Mouse (Mus musculus) embryo, embryonic 10.5 days (tissue): ENCODE results near the gene Grm1.

ENCODE experiments used
- DNase-seq: peaks from one replicate; pipeline ENCODE4 v3.0.0-alpha.2; 2015; ENCODE audit warnings: low spot score

Gene Grm1

DNA sequence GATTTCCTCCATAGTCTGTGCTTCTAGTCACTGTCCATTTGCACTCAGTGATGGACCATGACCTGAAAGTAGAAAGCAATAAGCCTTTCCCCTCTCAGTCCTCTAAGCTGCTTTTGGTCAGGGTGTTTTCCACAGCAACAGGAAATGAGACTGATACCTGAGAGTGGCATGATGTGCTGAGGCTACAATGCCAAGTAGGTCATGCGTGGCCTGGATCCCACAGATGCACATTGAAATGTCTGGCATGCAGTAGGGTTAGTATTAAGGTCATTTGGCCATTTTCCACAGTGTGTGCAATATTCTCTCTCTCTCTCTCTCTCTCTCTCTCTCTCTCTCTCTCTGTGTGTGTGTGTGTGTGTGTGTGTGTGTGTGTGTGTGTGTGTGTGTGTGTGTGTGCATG is 254.8 kb downstream of the Grm1 start:
- DNase-seq = no peak

DNA sequence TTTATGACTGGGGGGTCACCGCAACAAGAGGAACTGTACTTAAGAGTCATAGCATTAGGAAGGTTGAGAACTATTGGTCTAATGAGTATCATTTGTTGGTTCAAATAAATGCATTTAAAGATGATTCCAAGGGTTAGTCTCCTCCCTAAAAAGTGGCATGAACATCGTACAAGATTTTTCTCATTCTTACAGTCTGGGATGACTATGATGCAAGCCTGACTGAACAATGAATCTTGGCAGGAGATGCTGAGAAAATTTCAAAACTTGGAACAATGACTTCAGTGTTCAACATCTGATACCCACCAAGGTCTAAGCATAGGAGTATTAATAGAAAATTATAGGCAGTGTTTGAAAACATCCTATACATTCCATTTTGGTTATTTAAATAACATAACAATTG is 264.1 kb downstream of the Grm1 start:
- DNase-seq = no peak

DNA sequence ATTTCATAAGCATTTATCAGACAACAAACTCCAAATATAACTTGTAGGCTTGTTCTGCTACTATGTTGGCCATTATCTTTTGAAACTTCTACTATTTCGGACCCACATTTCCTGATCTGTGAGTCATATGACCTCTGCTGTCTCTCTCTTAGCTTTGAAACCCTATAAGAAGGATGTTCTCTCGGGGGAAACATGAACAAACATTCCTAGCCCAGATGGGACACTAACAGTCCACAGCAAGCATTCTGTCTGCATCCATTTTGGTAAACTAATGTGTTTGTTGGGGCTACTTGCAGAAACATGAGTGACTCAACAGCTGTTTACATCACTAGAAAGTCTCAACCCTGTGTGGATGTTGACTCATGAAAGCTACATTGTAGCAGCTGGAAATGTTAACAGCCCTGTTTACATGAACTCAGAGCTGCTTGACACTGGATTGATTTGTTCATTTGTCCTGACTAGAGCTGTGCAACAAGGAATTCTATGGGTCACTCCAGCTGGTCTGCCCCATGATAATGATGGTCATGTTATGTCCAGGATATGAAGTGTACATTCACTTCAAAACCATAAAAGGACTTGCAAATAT is 267.4 kb downstream of the Grm1 start:
- no peak for DNase-seq

DNA sequence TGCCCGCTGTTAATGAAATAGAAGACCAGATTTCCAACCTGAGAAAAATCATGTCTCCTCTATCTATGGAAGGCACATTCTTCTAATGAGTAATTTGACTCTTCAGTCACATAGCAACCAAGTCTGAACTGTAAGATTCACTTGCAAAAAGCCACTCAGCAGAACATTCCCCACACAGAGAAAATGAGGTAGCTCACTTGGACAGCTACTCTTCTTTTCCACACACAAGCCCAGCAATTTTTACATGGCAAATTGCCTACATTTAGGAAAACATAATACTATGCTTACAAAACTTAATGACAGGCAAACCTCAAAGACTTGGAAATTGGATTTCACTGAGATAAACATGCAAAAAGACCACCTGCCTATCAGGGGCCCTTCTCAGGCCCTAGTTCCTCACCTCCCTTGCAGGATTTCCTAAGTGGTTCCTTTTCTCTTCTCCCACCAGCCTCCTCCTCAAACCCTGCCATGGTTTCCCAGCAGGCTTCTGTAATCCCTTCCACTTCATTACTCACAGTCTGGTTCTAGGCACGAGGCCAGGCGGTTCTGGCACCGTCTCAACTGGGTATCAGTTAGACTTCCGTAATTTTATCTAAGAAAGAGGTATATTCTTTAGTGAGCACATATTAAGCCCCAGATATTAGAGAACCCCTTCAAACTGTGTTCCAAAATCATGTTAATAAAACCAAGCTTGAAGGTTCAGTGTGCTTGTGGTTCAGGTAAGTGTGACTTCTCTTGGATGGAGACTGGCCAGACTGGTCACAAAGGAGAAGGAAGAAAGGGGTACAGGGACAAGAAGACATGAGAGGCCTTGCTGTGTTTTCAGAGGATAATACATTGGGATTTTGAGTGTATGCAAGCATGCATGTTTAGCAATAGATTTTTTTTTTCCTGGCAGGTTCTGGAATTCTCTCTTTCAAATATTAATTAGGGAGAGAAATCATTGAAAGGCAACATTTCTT is 269.1 kb downstream of the Grm1 start:
- no peak for DNase-seq

DNA sequence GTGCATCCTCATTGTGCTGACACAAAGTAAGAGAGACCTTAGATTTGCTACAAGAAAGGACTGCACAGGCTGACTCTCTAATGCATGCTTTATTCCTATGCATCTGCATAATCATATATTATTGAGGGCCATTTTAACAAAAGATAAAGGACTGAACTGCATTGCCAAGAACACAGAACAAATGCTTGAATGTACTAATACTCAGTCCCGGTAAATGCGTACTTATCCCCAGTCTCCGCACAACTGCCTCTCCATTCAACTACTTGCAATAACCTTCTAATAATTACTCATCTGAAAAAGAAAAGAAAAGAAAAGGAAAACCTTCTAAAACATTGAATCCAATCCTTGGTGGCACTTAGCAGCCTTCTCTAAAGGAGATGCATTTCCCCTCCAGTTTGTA is 272.4 kb downstream of the Grm1 start:
- DNase-seq = no peak

DNA sequence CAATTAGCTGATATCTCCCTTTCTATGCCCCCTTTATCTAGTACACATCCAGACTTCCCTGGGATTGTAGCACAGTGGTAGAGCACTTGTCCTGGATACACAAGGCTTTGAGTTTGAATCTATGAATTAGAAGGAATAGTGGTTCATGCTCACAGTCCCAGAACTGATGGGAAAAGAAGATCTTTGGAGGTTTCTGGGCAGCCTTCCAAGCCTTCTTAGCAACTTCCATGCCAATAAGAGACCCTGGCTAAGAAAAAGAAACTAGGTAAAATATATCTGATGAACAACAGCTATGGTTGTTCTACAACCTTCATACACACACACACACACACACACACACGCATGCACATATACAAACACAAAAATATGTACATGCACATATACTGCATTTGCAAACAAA is 286.8 kb downstream of the Grm1 start:
- no peak for DNase-seq

DNA sequence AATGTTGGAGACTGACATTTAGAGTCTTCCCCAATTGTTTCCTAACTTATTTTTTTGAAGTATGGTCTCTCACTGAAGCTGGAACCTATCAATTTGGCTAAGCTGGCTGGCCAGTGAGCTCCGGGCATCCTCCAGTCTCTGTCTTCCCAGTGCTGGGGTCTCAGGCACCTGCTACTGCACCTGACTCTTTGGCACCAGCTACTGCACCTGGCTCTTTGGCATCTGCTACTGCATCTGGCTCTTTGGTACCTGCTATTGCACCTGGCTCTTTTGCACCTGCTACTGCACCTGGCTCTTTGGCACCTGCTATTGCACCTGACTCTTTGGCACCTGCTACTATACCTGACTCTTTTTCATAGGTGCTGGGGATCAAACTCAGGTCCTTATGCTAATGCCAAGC is 291.7 kb downstream of the Grm1 start:
- no peak for DNase-seq

DNA sequence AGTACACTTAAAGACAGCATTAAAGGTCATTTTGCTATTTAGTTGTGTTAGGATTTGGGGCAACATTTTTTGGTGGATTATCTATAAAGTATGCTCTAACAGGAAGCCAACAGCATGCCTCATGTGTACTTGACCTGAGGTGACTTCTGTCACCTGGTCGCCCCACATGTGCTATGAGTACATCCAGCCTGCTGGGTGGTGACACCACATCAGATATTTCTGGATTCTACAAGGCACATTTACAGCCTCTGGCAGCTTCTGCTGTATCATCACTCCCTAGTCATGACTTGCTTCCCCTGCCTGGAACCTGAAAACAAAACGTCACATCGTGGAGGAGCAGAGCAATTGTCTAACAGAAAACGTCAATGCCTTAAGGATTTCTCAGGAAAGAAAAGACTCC is 292.2 kb downstream of the Grm1 start:
- no peak for DNase-seq

DNA sequence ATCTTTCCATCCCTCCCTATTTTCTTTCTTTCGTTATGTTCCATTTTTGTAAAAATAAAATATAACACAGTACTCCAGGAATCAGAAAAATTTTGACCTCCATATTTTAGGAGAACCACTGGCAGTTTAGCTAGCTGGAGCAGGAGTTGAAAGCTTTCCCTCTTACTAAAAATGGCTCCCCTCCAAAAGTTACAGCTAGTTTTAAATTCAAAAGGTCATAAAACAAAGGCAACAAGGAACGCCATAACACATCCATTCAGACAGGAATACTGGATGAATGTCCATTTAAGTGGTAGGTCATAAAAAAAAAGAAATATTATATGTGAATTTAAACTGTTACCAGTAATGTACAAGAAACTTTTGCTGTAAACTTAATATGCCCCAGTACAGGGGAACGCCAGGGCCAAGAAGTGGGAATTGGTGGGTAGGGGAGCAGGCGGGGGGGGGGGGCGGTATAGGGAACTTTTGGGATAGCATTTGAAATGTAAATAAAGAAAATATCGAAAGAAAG is 294.2 kb downstream of the Grm1 start:
- no peak for DNase-seq

DNA sequence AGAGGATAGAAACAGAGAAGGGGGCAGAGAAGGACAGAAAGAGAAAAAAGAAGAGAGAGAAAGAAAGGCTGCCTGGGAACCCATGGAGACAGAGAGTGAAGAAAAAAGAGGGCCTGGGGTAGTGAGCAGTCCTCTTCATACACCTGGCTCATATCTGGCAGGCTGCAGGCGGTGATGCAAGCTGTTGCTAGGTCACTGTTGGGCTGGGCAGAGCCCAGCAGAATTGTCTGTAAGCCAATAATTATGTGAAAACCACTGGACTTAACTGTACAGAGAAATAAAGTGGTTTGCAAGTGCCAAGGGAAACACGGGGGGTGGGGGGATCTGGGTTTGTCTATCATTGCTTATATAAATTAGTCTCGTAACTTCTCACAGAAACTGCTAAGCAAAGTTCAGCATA is 297.0 kb downstream of the Grm1 start:
- DNase-seq = no peak

DNA sequence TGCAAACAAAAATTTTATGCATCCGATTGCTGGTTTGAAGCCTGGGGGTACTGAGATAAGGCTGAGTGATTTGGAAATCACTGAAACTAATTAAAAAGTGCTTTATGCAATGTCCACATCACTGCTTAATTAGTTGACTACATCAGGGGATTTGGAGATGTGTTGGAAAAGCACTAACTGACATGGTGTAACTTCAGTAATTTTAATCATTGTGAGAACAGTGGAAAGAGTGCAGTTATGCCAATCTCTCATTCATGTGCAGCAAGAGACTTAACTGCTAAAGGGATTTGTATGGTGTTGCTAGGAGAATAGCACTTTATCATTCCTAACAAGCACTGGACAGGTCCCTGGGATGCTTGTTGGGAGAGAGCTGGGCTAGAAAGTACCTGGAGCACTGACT is 307.3 kb downstream of the Grm1 start:
- no peak for DNase-seq

DNA sequence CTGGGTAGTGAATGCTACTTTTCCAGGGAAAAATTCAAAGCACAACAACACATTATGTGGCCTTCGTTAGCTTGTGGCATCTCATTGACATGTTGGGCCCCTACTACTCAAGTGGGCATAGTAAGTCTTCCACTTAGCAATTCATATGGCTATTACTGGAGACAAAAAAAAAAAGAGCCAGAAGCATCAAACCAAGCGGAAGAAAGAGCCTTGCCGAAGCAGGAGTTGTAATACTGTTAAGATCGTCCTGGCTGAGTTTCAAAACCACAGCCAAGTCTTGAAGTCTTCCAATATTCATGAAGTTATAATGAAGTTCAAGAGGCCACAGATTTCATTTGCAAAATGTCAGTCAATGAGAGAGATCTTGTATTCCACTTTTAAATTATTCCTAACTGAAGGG is 319.1 kb downstream of the Grm1 start:
- no peak for DNase-seq

DNA sequence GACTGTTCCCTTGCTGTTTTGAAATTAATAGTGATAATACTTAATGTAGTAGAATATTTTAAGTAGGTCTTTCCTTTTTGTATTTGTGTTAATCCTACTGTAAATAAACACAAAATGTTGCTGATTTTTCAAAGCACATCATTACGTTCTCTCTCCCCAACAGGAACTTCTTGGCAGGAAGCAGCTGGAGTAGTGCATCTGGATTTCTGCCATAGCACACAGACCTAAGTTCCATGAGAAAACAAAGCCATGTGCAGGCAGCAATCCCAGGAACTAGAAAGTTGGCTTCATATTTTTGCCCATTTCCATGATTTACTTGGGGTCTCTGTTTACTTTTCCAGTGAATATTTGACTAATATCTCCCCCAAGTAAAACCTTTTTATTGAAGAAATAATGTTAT is 320.9 kb downstream of the Grm1 start:
- no peak for DNase-seq

DNA sequence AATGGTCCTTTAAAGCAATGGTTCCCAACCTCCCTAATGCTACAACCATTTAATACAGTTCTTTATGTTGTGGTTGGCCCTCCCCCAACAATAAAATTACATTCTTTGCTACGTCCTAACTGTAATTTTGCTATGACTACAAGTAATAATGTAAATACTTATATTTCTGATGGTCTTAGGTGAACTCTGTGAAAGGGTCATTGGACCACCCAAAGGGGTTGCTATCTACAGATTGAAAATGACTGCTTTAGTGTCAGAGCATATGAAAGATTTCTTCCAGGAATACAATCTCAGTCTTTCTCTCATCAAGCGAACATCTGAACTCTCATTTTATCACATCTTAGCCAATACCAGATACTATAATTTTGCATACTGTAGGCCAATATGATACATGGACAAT is 321.4 kb downstream of the Grm1 start:
- no peak for DNase-seq

DNA sequence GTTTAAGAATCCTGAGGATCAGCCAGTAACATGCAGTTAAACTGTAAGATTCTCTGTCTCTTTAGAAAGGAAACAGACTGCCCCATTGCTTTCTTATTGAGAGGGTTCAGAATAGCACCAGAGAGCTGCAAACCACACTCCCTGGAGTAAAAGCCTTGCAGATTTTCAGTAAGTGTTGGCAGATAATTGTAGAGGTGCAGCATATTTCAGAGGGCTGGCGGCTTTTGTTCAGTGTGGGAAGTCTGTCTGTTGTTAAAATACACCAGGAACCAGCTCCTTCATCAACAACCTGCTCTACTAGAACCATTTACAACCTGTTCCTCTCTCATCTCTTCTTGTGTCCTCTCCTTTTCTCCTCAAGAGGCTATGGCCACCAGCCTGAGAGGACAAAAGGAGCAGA is 331.1 kb downstream of the Grm1 start:
- no peak for DNase-seq

DNA sequence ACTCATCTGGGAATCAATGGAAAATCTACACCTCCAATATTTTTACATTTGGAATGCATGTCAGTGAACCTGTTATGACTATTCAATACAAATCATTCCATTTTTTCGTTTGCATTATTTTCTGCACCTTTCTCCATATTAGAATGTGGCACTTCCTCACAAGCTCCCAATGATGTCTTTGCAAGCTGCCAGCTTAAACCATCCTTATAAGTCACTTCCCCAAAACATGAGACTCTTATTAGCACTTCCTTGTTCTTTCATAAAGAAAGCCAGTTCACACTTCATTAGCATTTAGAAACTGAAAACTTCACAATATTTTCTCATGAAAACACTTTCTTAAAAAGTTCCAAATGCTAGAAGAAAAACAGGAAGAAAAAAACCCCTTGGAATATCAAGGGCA is 338.1 kb downstream of the Grm1 start:
- DNase-seq = no peak

DNA sequence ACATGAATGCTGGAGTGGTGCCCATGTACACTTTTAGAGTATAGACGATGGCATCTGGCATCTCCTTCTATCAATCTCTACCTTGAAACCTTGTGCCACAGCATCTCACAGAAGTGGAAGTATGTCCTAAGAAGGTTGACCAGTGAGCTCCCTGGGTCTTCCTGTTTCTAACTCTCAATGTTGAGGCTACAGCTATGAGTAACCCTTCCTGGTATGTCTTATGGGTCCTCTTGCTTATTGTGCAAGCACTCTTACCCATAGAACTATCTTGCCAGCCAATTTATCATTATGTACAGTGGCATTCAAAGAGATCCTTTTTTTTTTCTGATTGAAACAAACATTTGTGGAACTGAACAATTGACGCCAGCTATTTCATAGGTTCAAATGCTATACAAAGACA is 340.0 kb downstream of the Grm1 start:
- no peak for DNase-seq

DNA sequence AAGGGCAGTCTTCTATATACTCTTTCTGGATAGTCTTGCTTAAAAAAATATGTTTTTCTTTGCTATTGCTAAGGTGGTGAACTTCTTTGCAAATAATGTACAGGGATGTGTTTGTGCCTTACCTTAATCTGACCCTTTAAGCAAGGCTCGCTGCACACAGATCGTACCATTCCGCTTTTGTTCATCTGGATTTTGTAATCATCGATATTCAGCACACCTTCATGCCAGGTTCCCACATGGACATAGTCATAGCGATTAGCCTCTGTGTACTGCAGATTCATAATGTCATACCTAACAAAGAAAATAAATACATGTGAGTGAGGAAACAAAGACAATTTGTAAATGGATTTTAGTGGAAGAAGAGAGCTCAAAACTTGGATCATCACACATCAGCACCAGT is 340.8 kb downstream of the Grm1 start:
- no peak for DNase-seq

DNA sequence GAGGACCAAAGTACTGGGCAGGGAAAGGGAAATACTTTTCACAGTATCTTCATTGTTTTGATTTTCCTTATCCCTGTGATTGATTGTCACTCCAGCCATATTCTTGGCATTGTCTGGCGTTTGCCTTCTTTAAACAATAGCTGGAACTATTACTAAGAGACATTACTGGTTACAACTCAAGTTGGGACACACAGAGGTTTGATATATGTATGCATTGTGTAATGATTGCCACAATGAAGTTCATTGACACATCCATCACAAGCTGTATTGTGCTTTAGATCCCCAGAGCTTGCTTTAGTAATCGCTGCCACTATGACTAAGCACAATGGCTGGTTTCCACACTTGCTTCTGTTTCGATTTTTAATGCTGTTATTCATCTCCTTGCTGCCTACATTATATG is 341.4 kb downstream of the Grm1 start:
- no peak for DNase-seq

DNA sequence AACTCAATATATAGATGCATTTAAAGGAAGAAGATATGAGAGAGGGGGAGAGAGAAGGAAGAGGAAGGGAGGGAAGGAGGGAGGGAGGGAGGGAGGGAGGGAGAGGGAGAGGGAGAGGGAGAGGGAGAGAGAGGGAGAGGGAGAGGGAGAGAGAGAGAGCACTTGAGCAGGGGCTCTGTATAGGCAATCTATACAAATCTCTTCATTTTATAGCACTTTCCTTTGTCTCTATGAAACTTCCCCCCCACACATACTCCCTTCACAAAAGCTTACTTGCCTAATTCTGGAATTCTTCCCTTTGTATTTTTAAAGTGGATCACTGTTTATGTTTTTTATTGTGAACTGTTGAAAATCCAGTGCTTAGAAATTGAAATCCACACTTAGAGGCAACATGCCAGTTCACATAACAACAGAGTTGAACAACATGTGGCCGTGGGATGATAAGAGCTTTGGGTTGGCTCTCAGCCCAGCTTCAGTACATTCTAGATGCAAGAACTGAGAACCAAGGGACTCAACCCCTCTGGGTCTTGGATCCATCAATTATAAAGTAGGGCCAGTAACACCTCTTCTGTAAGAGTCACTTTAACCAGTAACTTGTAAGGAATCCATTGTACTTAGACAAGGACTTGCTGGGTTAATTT is 345.0 kb downstream of the Grm1 start:
- DNase-seq = no peak

DNA sequence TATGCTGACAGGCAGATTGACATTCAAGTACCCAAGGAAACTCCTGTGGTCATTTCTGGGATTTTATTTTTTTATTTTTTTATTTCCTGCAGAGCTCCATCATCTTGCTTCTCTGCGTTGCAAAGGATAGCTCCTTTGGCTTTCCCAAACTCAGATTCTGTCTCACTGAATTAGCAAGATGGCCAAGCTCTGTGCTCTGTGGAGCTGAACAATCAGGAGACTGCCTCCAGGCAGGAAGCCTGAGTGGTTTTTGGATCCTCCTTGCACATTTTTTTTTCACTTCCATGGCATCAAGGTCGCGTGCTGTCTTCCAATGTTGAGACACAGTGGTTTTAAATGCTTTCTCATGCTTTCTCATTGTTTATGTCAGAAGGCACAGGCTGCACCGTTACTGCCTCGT is 347.6 kb downstream of the Grm1 start:
- DNase-seq = no peak

DNA sequence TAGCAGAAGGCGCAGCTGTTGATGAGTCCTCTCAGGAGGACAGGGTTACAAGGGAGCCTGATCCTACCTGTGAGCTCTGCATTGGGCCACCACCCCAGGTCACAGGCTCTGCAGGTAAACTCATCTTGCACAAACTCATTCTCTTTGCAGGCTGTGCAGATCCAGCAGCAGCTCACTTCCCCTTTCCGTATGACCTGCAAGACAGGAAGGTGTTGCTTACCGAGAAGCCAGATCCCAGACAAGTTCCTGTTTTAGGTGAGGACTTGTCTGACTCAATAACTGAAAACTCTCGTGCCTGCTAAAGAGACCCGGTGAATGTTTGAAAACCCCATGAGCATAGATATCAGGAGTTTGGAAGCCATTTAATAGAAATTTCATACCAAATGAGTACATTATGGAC is 349.1 kb downstream of the Grm1 start:
- DNase-seq = no peak

DNA sequence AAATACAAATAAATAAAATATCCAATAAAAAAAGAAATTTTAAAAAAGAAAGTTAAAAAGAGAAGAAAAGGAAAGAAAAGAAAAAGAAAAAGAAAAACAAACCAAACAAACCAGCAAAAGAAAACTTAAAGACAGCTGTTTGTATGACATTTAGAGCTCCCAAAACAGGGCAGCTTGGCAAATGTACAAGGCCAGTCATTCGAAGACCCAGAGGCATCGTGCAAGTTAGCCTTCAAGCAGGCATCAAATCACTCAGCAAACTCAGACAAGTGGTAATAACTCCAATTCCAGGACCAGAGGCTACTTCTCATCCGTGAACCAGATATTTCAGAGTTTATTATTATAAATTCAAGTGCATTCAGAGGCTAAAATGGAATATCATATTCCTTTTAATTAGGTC is 355.7 kb downstream of the Grm1 start:
- DNase-seq = no peak
